Mouse (Mus musculus) splenic B cell, adult 2 months (primary cell): ENCODE measurements around the gene Plekhm3.

ENCODE experiments used
- DNase-seq: peaks from one replicate; pipeline ENCODE4 v3.0.0-alpha.2; 2011; ENCODE audit warnings: low read depth, low spot score
- H3K27me3 ChIP-seq: 2 replicates; pipeline ENCODE4 v1.6.1; 2012; ENCODE audit warnings: mild to moderate bottlenecking, low read length, moderate library complexity, mixed read lengths; ENCODE audit not compliant: control insufficient read depth, poor library complexity, insufficient read depth, severe bottlenecking
- H3K36me3 ChIP-seq: 2 replicates; pipeline ENCODE4 v1.6.1; 2012; ENCODE audit warnings: mild to moderate bottlenecking, low read length, moderate library complexity, mixed read lengths; ENCODE audit not compliant: control insufficient read depth, poor library complexity, insufficient read depth, severe bottlenecking

The Plekhm3 gene

DNA sequence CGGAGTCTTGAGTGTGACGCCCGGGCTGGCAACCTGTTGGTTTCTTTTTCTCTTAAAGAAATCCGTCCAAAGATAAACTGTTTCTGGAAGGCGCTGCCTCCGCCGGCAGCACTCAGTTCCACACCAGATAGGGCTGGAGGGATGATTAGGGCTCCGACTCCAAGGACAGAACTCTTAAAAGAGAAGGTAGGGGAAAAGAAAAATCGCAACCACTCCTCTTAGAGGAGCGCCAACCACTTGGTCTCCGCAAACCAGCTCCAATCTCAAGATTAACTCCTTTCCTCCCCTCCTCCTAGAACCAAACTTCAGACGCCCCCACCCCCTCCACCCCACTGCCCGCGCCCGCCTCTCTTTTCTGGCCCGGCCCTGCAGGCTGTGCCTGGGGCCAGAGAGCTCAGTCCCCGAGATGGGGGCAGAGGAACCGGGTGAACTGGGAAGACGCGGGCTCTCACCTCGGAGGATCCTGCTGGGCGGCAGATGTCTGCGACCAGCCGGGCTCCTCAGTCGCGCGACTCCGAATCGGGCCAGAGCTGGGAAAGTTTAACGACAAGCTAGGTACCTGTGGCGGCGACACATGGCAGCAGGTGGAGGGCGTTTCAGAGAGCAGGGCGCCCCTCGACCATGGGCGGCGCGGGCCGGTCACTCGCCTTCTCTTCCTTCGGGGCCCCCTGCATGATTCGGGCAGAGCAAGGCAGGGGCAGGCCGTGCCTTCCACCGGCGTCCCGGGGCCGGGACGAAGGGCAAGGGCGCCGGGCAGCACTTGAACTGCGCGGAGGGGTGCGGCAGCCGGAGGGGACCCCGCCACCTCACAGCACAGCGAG, 219.7 kb downstream of the Plekhm3 start:
- peak; percentile 32 for DNase-seq
- Histone ChIP-seq H3K27me3 (no peaks in the 10 kb centered on the region; the same call in 1 of the 2 replicates), H3K36me3 (no peaks in the 10 kb centered on the region)
